Mouse (Mus musculus) midbrain, embryonic 14.5 days (tissue): Measurements from ENCODE around the gene Uggt1. TPM values are rescaled to one million over a fixed set of nuclear protein-coding genes. Genes with fewer than 3 reads are reported as not detected.

Experiments used
- ATAC-seq: fragments of 200-750 bp; cut with Nextera tagmentation; 2 replicates; pipeline ENCODE4 v1.8.0; 2017; ENCODE audit warnings: moderate number of reproducible peaks, moderate library complexity; ENCODE audit not compliant: low FRiP score, low TSS enrichment
- DNase-seq: peaks from one replicate; pipeline ENCODE4 v3.0.0-alpha.2; 2015
- H3K27ac ChIP-seq: fragments of 300-500 bp; sonication (generic); replicated peaks from 2 replicates; pipeline ENCODE4 v1.5.1; 2014; ENCODE audit warnings: mild to moderate bottlenecking, low read depth, low read length, moderate library complexity
- H3K27me3 ChIP-seq: fragments of 300-500 bp; sonication (generic); 2 replicates; pipeline ENCODE4 v1.6.1; 2014; ENCODE audit warnings: low read length, control low read depth, mixed read lengths; ENCODE audit not compliant: control insufficient read depth, insufficient read depth
- H3K36me3 ChIP-seq: fragments of 300-500 bp; sonication (generic); 2 replicates; pipeline ENCODE4 v1.6.1; 2014; ENCODE audit warnings: low read length, control low read depth; ENCODE audit not compliant: control insufficient read depth, insufficient read depth
- H3K4me1 ChIP-seq: fragments of 300-500 bp; sonication (generic); 2 replicates; pipeline ENCODE4 v1.6.1; 2014; ENCODE audit warnings: mild to moderate bottlenecking, antibody characterized with exemption, low read length, control low read depth; ENCODE audit not compliant: control insufficient read depth, insufficient read depth
- H3K4me2 ChIP-seq: fragments of 300-500 bp; sonication (generic); 2 replicates; pipeline ENCODE4 v1.6.1; 2014; ENCODE audit warnings: mild to moderate bottlenecking, low read length, moderate library complexity
- H3K4me3 ChIP-seq: fragments of 300-500 bp; sonication (generic); replicated peaks from 2 replicates; pipeline ENCODE4 v1.5.1; 2014; ENCODE audit warnings: low read depth, low read length
- H3K9ac ChIP-seq: fragments of 300-500 bp; sonication (generic); replicated peaks from 2 replicates; pipeline ENCODE4 v1.6.1; 2014; ENCODE audit warnings: mild to moderate bottlenecking, low read length, moderate library complexity
- H3K9me3 ChIP-seq: fragments of 300-500 bp; sonication (generic); 2 replicates; pipeline ENCODE4 v1.6.1; 2016; ENCODE audit warnings: low read length, control low read depth, mixed read lengths; ENCODE audit not compliant: control insufficient read depth
- WGBS: fragments of 180-500 bp; shearing (Covaris S2); extraction: QIAGEN DNeasy Blood & Tissue Kit; methylation state at CpG from one replicate; pipeline ENCODE4 v1.1.7; 2014; 5-methylcytosine and 5-hydroxymethylcytosine counted together
- polyA plus RNA-seq: library from polyadenylated mRNA; unstranded; fragments of >200 nt; fragmentation: Nextera tagmentation; extraction: Ambion mirVana; gene quantifications from 2 replicates; pipeline ENCODE4 v1.2.1, GENCODE M21; 2014

Gene Uggt1
- polyA plus RNA-seq, 1 experiment from 2014 or later = 73.8 TPM

- H3K36me3 ChIP-seq = no peaks in the 10 kb centered on the region
- 86% methylated on average over 19 of the region's 19 CpGs for WGBS
- H3K4me2 ChIP-seq = no peak overlapping the region
- no peaks in the 10 kb centered on the region for H3K9me3 ChIP-seq
- DNase-seq (no peak), ATAC-seq (no peak)
- H3K4me3 ChIP-seq = no peak overlapping the region
- H3K9ac ChIP-seq = no peak overlapping the region
- no peak overlapping the region for H3K27ac ChIP-seq
- no peaks in the 10 kb centered on the region for H3K4me1 ChIP-seq
- no peaks in the 10 kb centered on the region for H3K27me3 ChIP-seq
Observed at GRCm38 (mm10) chr1:36261708-36262504, 17.4 kb upstream of the Uggt1 start.

GRCm38 (mm10) chr1:36260418-36260817 is 15.9 kb upstream of the Uggt1 start:
- Histone ChIP-seq H3K27ac (no peak overlapping the region), H3K9me3 (0 out of 2 replicates have a peak, but pooled peaks cover 2% of the 10 kb centered on the region), H3K36me3 (no peaks in the 10 kb centered on the region), H3K4me1 (no peaks in the 10 kb centered on the region), H3K4me2 (no peak overlapping the region), H3K9ac (no peak overlapping the region), H3K27me3 (no peaks in the 10 kb centered on the region), H3K4me3 (no peak overlapping the region)
- ATAC-seq (no peak), DNase-seq (no peak)
- WGBS = 100% methylated on average over 1 of the region's 1 CpGs

GRCm38 (mm10) chr1:36259281-36259680 is 14.8 kb upstream of the Uggt1 start:
- H3K4me3 ChIP-seq = no peak overlapping the region
- H3K36me3 ChIP-seq = no peaks in the 10 kb centered on the region
- H3K4me1 ChIP-seq = peaks cover 9% of the 10 kb centered on the region; the same call in 1 of the 2 replicates
- H3K27ac ChIP-seq = no peak overlapping the region
- no peak overlapping the region for H3K9ac ChIP-seq
- H3K4me2 ChIP-seq = no peak overlapping the region
- WGBS = 95% methylated on average over 2 of the region's 2 CpGs
- DNase-seq (no peak), ATAC-seq (no peak)
- 0 out of 2 replicates have a peak, but pooled peaks cover 2% of the 10 kb centered on the region for H3K9me3 ChIP-seq
- no peaks in the 10 kb centered on the region for H3K27me3 ChIP-seq

GRCm38 (mm10) chr1:36258631-36259030 is 14.1 kb upstream of the Uggt1 start:
- H3K9ac ChIP-seq = no peak overlapping the region
- no peaks in the 10 kb centered on the region for H3K36me3 ChIP-seq
- no peaks in the 10 kb centered on the region for H3K27me3 ChIP-seq
- no peak overlapping the region for H3K4me2 ChIP-seq
- ATAC-seq (no peak), DNase-seq (no peak)
- 0 out of 2 replicates have a peak, but pooled peaks cover 2% of the 10 kb centered on the region for H3K9me3 ChIP-seq
- H3K27ac ChIP-seq = no peak overlapping the region
- WGBS = 72% methylated on average over 2 of the region's 2 CpGs
- no peak overlapping the region for H3K4me3 ChIP-seq
- peaks cover 9% of the 10 kb centered on the region; the same call in 1 of the 2 replicates for H3K4me1 ChIP-seq

- Histone ChIP-seq H3K4me2 (no peak overlapping the region), H3K9me3 (0 out of 2 replicates have a peak, but pooled peaks cover 2% of the 10 kb centered on the region), H3K9ac (no peak overlapping the region), H3K36me3 (no peaks in the 10 kb centered on the region), H3K27me3 (no peaks in the 10 kb centered on the region), H3K4me1 (peaks cover 9% of the 10 kb centered on the region; the same call in 1 of the 2 replicates), H3K27ac (no peak overlapping the region), H3K4me3 (no peak overlapping the region)
- ATAC-seq (no peak), DNase-seq (no peak)
- WGBS = 92% methylated on average over 8 of the region's 8 CpGs
Observed at GRCm38 (mm10) chr1:36257276-36257675, 12.8 kb upstream of the Uggt1 start.

GRCm38 (mm10) chr1:36255871-36256640 is 11.5 kb upstream of the Uggt1 start:
- no peak overlapping the region for H3K4me3 ChIP-seq
- H3K27ac ChIP-seq = no peak overlapping the region
- peaks cover 9% of the 10 kb centered on the region; the same call in 1 of the 2 replicates for H3K4me1 ChIP-seq
- 24% methylated on average over 20 of the region's 20 CpGs for WGBS
- H3K27me3 ChIP-seq = no peaks in the 10 kb centered on the region
- H3K9ac ChIP-seq = 0 out of 2 replicates have a peak overlapping the region, but pooled peaks have one; percentile 37
- ATAC-seq (no peak), DNase-seq (no peak)
- H3K9me3 ChIP-seq = 0 out of 2 replicates have a peak, but pooled peaks cover 2% of the 10 kb centered on the region
- H3K4me2 ChIP-seq = peak overlapping the region; percentile 50
- no peaks in the 10 kb centered on the region for H3K36me3 ChIP-seq

- H3K27ac ChIP-seq = no peak overlapping the region
- no peak for ATAC-seq
- H3K4me1 ChIP-seq = peaks cover 9% of the 10 kb centered on the region; the same call in 1 of the 2 replicates
- H3K27me3 ChIP-seq = no peaks in the 10 kb centered on the region
- DNase-seq = peak; percentile 67
- H3K36me3 ChIP-seq = no peaks in the 10 kb centered on the region
- WGBS = 7% methylated on average over 25 of the region's 25 CpGs
- H3K9ac ChIP-seq = peak overlapping the region; percentile 45
- H3K4me2 ChIP-seq = peak overlapping the region; percentile 50
- H3K9me3 ChIP-seq = 0 out of 2 replicates have a peak, but pooled peaks cover 2% of the 10 kb centered on the region
- H3K4me3 ChIP-seq = peak overlapping the region; percentile 18
Observed at GRCm38 (mm10) chr1:36254635-36255360, 10.3 kb upstream of the Uggt1 start.

- Histone ChIP-seq H3K27ac (no peak overlapping the region), H3K9ac (no peak overlapping the region), H3K36me3 (no peaks in the 10 kb centered on the region), H3K27me3 (no peaks in the 10 kb centered on the region), H3K9me3 (0 out of 2 replicates have a peak, but pooled peaks cover 2% of the 10 kb centered on the region), H3K4me3 (no peak overlapping the region), H3K4me1 (peaks cover 9% of the 10 kb centered on the region; the same call in 1 of the 2 replicates), H3K4me2 (no peak overlapping the region)
- ATAC-seq (peak; percentile 48; the same call in 1 of the 2 replicates), DNase-seq (peak; percentile 90)
- WGBS = 5% methylated on average over 6 of the region's 6 CpGs
Observed at GRCm38 (mm10) chr1:36252791-36253190, 8.3 kb upstream of the Uggt1 start.
